Mouse (Mus musculus): ENCODE results near the gene Ppp6r2. TPM values are rescaled to one million over a fixed set of nuclear protein-coding genes. Genes with fewer than 3 reads are reported as not detected.
A peak's percentile ranks its signal among the peaks of the same experiment; 100 is the strongest.

Ppp6r2 gene
- polyA plus RNA-seq, 1 experiment from 2014 or later = 76.9 TPM

GRCm38 (mm10) chr15:89177121-89177520, 34.2 kb upstream of the Ppp6r2 start:
- Histone ChIP-seq H3K9ac (peak overlapping the region; percentile 47), H3K27ac (replicated peaks) (peak overlapping the region; percentile 46)
- 9% methylated on average over 5 of the region's 5 CpGs for WGBS

GRCm38 (mm10) chr15:89177576-89178259, 33.6 kb upstream of the Ppp6r2 start:
- Histone ChIP-seq H3K4me3 (peak overlapping the region; percentile 86), H3K36me3 (no peaks in the 10 kb centered on the region), H3K9ac (peak overlapping the region; percentile 47), H3K27me3 (no peaks in the 10 kb centered on the region), H3K9me3 (no peaks in the 10 kb centered on the region), H3K4me1 (replicated peaks) (peaks cover 91% of the 10 kb centered on the region), H3K27ac (replicated peaks) (peak overlapping the region; percentile 46), H3K4me2 (peak overlapping the region; percentile 99)
- 81% methylated on average over 4 of the region's 4 CpGs for WGBS
- no peak for ATAC-seq (ENCODE audit: low read depth)

More at GRCm38 (mm10) chr15:89177121-89177520, 34.2 kb upstream of the Ppp6r2 start:
- H3K4me1 ChIP-seq (replicated peaks) = peaks cover 91% of the 10 kb centered on the region
- ATAC-seq (ENCODE audit: low read depth) = no peak
- H3K27me3 ChIP-seq = no peaks in the 10 kb centered on the region
- peak overlapping the region; percentile 99 for H3K4me2 ChIP-seq
- H3K4me3 ChIP-seq = peak overlapping the region; percentile 86; the same call in 1 of the 2 replicates
- H3K9me3 ChIP-seq = no peaks in the 10 kb centered on the region
- H3K36me3 ChIP-seq = no peaks in the 10 kb centered on the region

GRCm38 (mm10) chr15:89178260-89178860, 33.0 kb upstream of the Ppp6r2 start:
- Histone ChIP-seq H3K27ac (replicated peaks) (peak overlapping the region; percentile 96), H3K4me1 (replicated peaks) (peaks cover 91% of the 10 kb centered on the region), H3K9me3 (no peaks in the 10 kb centered on the region), H3K4me2 (peak overlapping the region; percentile 99), H3K36me3 (no peaks in the 10 kb centered on the region), H3K4me3 (peak overlapping the region; percentile 86), H3K9ac (peak overlapping the region; percentile 99), H3K27me3 (no peaks in the 10 kb centered on the region)
- WGBS = 74% methylated on average over 7 of the region's 7 CpGs
- ATAC-seq (ENCODE audit: low read depth) = no peak

- no peak for ATAC-seq (ENCODE audit: low read depth)
- Histone ChIP-seq H3K36me3 (peaks cover 6% of the 10 kb centered on the region; the same call in 1 of the 2 replicates), H3K27ac (replicated peaks) (peak overlapping the region; percentile 96), H3K4me3 (peak overlapping the region; percentile 86), H3K4me1 (replicated peaks) (peaks cover 91% of the 10 kb centered on the region), H3K9me3 (no peaks in the 10 kb centered on the region), H3K9ac (peak overlapping the region; percentile 99), H3K27me3 (no peaks in the 10 kb centered on the region), H3K4me2 (peak overlapping the region; percentile 99)
- WGBS = 6% methylated on average over 16 of the region's 16 CpGs
Measured at GRCm38 (mm10) chr15:89178954-89179629, 32.3 kb upstream of the Ppp6r2 start.

- 6% methylated on average over 6 of the region's 6 CpGs for WGBS
- peak overlapping the region; percentile 96 for H3K27ac ChIP-seq (replicated peaks)
- H3K9ac ChIP-seq = peak overlapping the region; percentile 99
- H3K36me3 ChIP-seq = peaks cover 11% of the 10 kb centered on the region; the same call in 1 of the 2 replicates
- no peaks in the 10 kb centered on the region for H3K9me3 ChIP-seq
- H3K4me1 ChIP-seq (replicated peaks) = peaks cover 91% of the 10 kb centered on the region
- ATAC-seq (ENCODE audit: low read depth) = no peak
- H3K4me3 ChIP-seq = peak overlapping the region; percentile 86
- H3K4me2 ChIP-seq = peak overlapping the region; percentile 99
- H3K27me3 ChIP-seq = no peaks in the 10 kb centered on the region
Measured at GRCm38 (mm10) chr15:89179630-89179964, 31.8 kb upstream of the Ppp6r2 start.

DNA sequence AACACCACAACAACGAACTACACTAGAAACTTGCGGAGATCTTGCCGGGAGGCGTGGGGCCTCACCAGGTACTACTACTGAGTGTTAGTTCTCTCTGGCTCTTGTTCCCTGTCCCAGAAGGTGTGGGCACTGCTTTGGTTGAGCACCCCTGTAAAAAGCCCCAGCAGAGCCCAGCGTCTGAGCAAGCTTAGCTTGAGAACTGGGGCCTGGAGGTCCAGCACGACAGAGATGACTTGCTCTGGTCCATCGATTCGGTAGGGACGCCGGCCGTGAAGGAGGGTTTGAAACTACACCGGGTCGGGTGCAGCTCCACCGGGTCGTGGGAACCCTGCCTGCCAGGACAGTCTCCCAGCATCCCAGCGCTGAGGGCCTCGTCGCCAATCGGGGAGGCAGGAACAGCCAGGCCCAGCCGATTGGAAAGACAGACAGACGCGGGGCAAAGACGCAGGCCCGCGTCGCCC, 31.2 kb upstream of the Ppp6r2 start:
- no peaks in the 10 kb centered on the region for H3K27me3 ChIP-seq
- H3K4me2 ChIP-seq = peak overlapping the region; percentile 99
- H3K4me1 ChIP-seq (replicated peaks) = peaks cover 90% of the 10 kb centered on the region
- peak; percentile 8 for ATAC-seq (ENCODE audit: low read depth)
- H3K4me3 ChIP-seq = peak overlapping the region; percentile 86
- peaks cover 16% of the 10 kb centered on the region; the same call in 1 of the 2 replicates for H3K36me3 ChIP-seq
- peak overlapping the region; percentile 96 for H3K27ac ChIP-seq (replicated peaks)
- H3K9ac ChIP-seq = peak overlapping the region; percentile 99
- no peaks in the 10 kb centered on the region for H3K9me3 ChIP-seq
- under 1% methylated on average over 26 of the region's 26 CpGs for WGBS

DNA sequence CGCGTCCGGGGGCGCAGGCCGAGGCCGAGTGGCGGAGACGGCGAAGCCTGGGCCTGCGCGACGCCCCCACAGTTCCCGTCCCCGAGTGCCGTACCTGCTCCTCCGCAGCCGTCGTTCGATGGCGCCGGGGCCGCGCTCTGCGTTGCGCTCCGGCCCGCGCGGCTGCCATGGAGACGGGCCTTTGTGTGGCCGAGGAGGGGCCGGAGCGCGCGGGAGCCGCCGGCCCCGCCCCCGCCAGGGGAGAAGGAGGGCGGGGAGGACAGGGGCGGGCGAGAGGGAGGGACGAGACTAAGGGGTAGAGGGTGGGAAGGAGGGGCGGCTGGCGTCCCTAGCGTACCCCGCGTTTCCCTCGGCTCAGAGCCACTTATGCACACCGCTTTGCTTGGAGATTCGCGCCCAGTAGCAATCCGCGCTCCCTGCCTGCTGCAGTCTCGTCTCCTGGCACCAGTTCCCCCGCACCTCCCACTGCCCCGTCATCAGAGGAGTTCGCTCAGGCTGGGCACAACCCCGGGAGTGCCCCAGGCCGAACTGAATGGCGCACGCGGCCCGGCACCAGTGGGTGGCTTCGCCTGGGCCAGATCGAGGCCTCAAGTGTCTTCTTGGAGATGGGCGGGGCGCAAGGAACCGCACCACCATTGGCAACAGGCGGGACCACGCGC, 30.7 kb upstream of the Ppp6r2 start, which contains the start of gene Plxnb2:
Plxnb2 (minus strand) TSS at position 218 of the 659 bp plus-strand sequence.
- peaks cover 22% of the 10 kb centered on the region for H3K36me3 ChIP-seq
- H3K27ac ChIP-seq (replicated peaks) = peak within 1 kb of the TSS; percentile 96
- no peaks in the 10 kb centered on the region for H3K9me3 ChIP-seq
- H3K4me2 ChIP-seq = peak within 1 kb of the TSS; percentile 99
- under 1% methylated on average over 53 of the region's 72 CpGs for WGBS
- ATAC-seq (ENCODE audit: low read depth) = peak; percentile 89
- H3K4me1 ChIP-seq (replicated peaks) = peaks cover 84% of the 10 kb centered on the region
- H3K4me3 ChIP-seq = peak within 1 kb of the TSS; percentile 86
- H3K9ac ChIP-seq = peak within 1 kb of the TSS; percentile 99
- no peaks in the 10 kb centered on the region for H3K27me3 ChIP-seq

GRCm38 (mm10) chr15:89181561-89182270, 29.6 kb upstream of the Ppp6r2 start:
- H3K27me3 ChIP-seq = no peaks in the 10 kb centered on the region
- WGBS = 81% methylated on average over 10 of the region's 10 CpGs
- H3K9ac ChIP-seq = no peak overlapping the region; the same call in 1 of the 2 replicates
- H3K9me3 ChIP-seq = no peaks in the 10 kb centered on the region
- H3K4me2 ChIP-seq = peak overlapping the region; percentile 99
- ATAC-seq (ENCODE audit: low read depth) = no peak
- H3K4me3 ChIP-seq = peak overlapping the region; percentile 86; the same call in 1 of the 2 replicates
- H3K36me3 ChIP-seq = peaks cover 32% of the 10 kb centered on the region
- peak overlapping the region; percentile 46 for H3K27ac ChIP-seq (replicated peaks)
- peaks cover 74% of the 10 kb centered on the region for H3K4me1 ChIP-seq (replicated peaks)

- H3K36me3 ChIP-seq = peaks cover 39% of the 10 kb centered on the region
- H3K9ac ChIP-seq = no peak overlapping the region; the same call in 1 of the 2 replicates
- H3K4me2 ChIP-seq = no peak overlapping the region
- no peak for ATAC-seq (ENCODE audit: low read depth)
- WGBS = 48% methylated on average over 6 of the region's 6 CpGs
- no peaks in the 10 kb centered on the region for H3K9me3 ChIP-seq
- no peak overlapping the region for H3K4me3 ChIP-seq
- peak overlapping the region; percentile 46; the same call in 1 of the 2 replicates for H3K27ac ChIP-seq (replicated peaks)
- H3K4me1 ChIP-seq (replicated peaks) = peaks cover 68% of the 10 kb centered on the region
- H3K27me3 ChIP-seq = no peaks in the 10 kb centered on the region
Measured at GRCm38 (mm10) chr15:89182328-89182741, 29.0 kb upstream of the Ppp6r2 start.

DNA sequence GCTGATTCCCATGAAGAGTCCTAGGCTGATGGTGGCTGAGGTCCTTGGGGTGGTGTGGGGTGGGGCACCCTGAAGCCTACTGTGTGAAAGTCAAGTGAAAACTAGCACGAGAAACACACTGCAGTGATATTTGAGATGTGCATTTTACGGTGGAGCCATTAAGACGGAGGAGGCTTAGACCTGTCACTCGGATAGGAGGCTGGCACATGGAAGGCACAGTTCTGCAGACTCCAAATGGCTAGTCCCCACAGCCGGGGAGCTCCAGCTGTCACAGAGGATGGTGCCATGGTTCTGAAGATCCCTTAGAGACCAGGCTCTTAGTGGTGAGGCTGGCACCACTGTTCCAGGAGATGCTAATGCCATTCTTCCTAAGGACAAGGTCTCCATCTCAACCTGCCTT, 28.5 kb upstream of the Ppp6r2 start:
- 61% methylated on average over 5 of the region's 5 CpGs for WGBS
- Histone ChIP-seq H3K36me3 (peaks cover 43% of the 10 kb centered on the region), H3K4me2 (no peak overlapping the region), H3K27me3 (no peaks in the 10 kb centered on the region), H3K4me1 (replicated peaks) (peaks cover 63% of the 10 kb centered on the region), H3K9ac (no peak overlapping the region; the same call in 1 of the 2 replicates), H3K4me3 (no peak overlapping the region), H3K27ac (replicated peaks) (peak overlapping the region; percentile 46; the same call in 1 of the 2 replicates), H3K9me3 (no peaks in the 10 kb centered on the region)
- ATAC-seq (ENCODE audit: low read depth) = no peak
